ENCODE assay signal across 8 mouse cellular contexts in the genomic region with DNA sequence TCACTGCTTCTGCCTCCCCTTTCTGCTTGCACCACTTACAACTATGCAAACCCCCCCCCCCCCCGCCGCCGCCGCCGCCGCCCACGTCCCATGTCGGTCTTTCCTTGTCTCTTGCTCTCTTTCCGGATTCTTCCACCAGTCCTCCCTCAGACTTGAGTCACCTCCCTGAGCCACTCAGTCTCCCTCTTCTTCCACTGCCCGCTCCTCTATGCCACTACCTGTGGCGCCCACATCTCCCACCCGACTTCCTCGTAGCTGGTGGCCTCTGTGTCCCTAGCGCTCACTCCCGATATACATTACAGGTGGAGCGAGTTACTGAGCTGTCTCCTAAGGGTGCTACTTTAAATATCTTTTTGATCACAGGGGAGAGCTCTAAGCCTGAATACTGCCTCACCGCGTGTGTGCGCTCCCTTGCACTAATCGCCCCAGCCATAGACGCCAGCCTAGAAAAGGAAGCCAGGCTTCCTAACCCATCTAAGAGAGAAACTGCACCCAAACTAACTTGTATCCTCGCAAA. TPM values are rescaled to one million over a fixed set of nuclear protein-coding genes. Genes with fewer than 3 reads are reported as not detected.
DNase-seq lines count a peak whose midpoint lies in the region; ATAC-seq lines count a peak whose summit lies in the region.

No protein-coding gene starts in this region.

- peaks cover 64% of the 10 kb centered on the region for H3K27me3 ChIP-seq in heart, embryonic 11.5 days (ENCODE audit: control insufficient read depth, insufficient read depth, low read length)
- H3K27me3 ChIP-seq in embryonic facial prominence, embryonic 13.5 days: peaks cover 30% of the 10 kb centered on the region
- peaks cover 76% of the 10 kb centered on the region for H3K27me3 ChIP-seq in limb, embryonic 12.5 days

- peaks cover 15% of the 10 kb centered on the region for H3K4me1 ChIP-seq in heart, embryonic 11.5 days (ENCODE audit: control insufficient read depth, insufficient read depth, low read length)
- H3K4me1 ChIP-seq in embryonic facial prominence, embryonic 13.5 days: peaks cover 39% of the 10 kb centered on the region
- H3K4me1 ChIP-seq in limb, embryonic 12.5 days (replicated peaks): peaks cover 38% of the 10 kb centered on the region

- H3K4me2 ChIP-seq in heart, embryonic 11.5 days: peak overlapping the region; percentile 43
- H3K4me2 ChIP-seq in embryonic facial prominence, embryonic 13.5 days: peak overlapping the region; percentile 84
- H3K4me2 ChIP-seq in limb, embryonic 12.5 days: peak overlapping the region; percentile 90

- H3K27ac ChIP-seq in heart, embryonic 11.5 days (ENCODE audit: low read depth, low read length): no peak overlapping the region
- peak overlapping the region; percentile 87 for H3K27ac ChIP-seq in embryonic facial prominence, embryonic 13.5 days
- peak overlapping the region; percentile 8; the same call in 1 of the 2 replicates for H3K27ac ChIP-seq in limb, embryonic 12.5 days

- DNase-seq in heart, adult 9 months (ENCODE audit: low spot score in 2 of 2): no peak
- DNase-seq in 3134 (ENCODE audit: extremely low read depth, insufficient read length, low spot score): peak; percentile 69
- peak; percentile 27 for DNase-seq in retina, embryonic 14.5 days (ENCODE audit: low spot score)
- DNase-seq in left cerebral cortex, postnatal 4 days: no peak

- H3K9me3 ChIP-seq in heart, embryonic 11.5 days (replicated peaks; ENCODE audit: control insufficient read depth, low read length): no peaks in the 10 kb centered on the region
- H3K9me3 ChIP-seq in embryonic facial prominence, embryonic 13.5 days: no peaks in the 10 kb centered on the region
- H3K9me3 ChIP-seq in limb, embryonic 12.5 days: no peaks in the 10 kb centered on the region

- 1% methylated on average over 15 of the region's 22 CpGs for WGBS in heart, embryonic 11.5 days (ENCODE audit: insufficient replicate concordance)
- WGBS in embryonic facial prominence, embryonic 13.5 days: 2% methylated on average over 17 of the region's 22 CpGs
- WGBS in limb, embryonic 12.5 days: under 1% methylated on average over 13 of the region's 22 CpGs

- H3K4me3 ChIP-seq in heart, embryonic 11.5 days (ENCODE audit: low read depth, low read length): peak overlapping the region; percentile 32
- H3K4me3 ChIP-seq in embryonic facial prominence, embryonic 13.5 days: peak overlapping the region; percentile 77
- H3K4me3 ChIP-seq in limb, embryonic 12.5 days (replicated peaks): peak overlapping the region; percentile 31

- intact Hi-C loops in left cerebral cortex, postnatal 4 days (cut with DNase I): loop anchor here (5.0 to 10.0 kb wide), 4 partner anchors 281 to 637 kb away; no protein-coding TSS in a partner anchor

- ATAC-seq in heart, embryonic 11.5 days (replicated peaks; ENCODE audit: insufficient number of reproducible peaks, low FRiP score, low TSS enrichment): no peak
- ATAC-seq in embryonic facial prominence, embryonic 13.5 days (ENCODE audit: insufficient number of reproducible peaks, insufficient read depth, low FRiP score, low TSS enrichment, low read depth): no peak
- no peak for ATAC-seq in limb, embryonic 12.5 days (ENCODE audit: insufficient number of reproducible peaks, insufficient read depth, low FRiP score, low TSS enrichment, low read depth)
- no peak for ATAC-seq in inflammation-experienced regulatory T-cells, adult 6 months

- H3K36me3 ChIP-seq in heart, embryonic 11.5 days (ENCODE audit: control insufficient read depth, insufficient read depth, low read length): no peaks in the 10 kb centered on the region
- no peaks in the 10 kb centered on the region for H3K36me3 ChIP-seq in embryonic facial prominence, embryonic 13.5 days
- H3K36me3 ChIP-seq in limb, embryonic 12.5 days: no peaks in the 10 kb centered on the region

- H3K9ac ChIP-seq in heart, embryonic 11.5 days (ENCODE audit: low read depth, low read length): no peak overlapping the region
- peak overlapping the region; percentile 95 for H3K9ac ChIP-seq in embryonic facial prominence, embryonic 13.5 days
- no peak overlapping the region for H3K9ac ChIP-seq in limb, embryonic 12.5 days (replicated peaks)

RNA-seq across cellular contexts. Expression of gene Supt3, which starts 38.8 kb away (rescaled TPM):
- 22.4 and 22.8 TPM in 2 replicates for polyA plus RNA-seq in heart, embryonic 11.5 days (2014; fragmentation: Nextera tagmentation; extraction: Ambion mirVana)
- polyA plus RNA-seq in embryonic facial prominence, embryonic 13.5 days (2015; fragmentation: Nextera tagmentation; extraction: Ambion mirVana): 24.5 and 25.4 TPM in 2 replicates
- 26.1 and 28.0 TPM in 2 replicates for polyA plus RNA-seq in limb, embryonic 12.5 days (2016; fragmentation: Nextera tagmentation; extraction: Ambion mirVana)
- total RNA-seq in left cerebral cortex, postnatal 4 days (2021): 10 to 100 TPM; 20.2 to 24.4 TPM
- 10 to 100 TPM; 15.4 to 27.4 (median 18.5) TPM for polyA plus RNA-seq in inflammation-experienced regulatory T-cells, adult 6 months (2017; shearing (Covaris generic))

Comparison
In these comparisons a context has a peak if more than half of its experiments do, and no peak if none do; other contexts are left out.
1. DNase-seq: peak in 3134 (single experiment) and retina, embryonic 14.5 days (single experiment); none in heart, adult 9 months (0 of 2) and left cerebral cortex, postnatal 4 days (single experiment).
2. Peak in every context shown above with its lines, with median percentiles within 50 percentile points of each other: H3K4me2 ChIP-seq and H3K4me3 ChIP-seq.